10 mouse cellular contexts compared by ENCODE assay signal in the genomic region with DNA sequence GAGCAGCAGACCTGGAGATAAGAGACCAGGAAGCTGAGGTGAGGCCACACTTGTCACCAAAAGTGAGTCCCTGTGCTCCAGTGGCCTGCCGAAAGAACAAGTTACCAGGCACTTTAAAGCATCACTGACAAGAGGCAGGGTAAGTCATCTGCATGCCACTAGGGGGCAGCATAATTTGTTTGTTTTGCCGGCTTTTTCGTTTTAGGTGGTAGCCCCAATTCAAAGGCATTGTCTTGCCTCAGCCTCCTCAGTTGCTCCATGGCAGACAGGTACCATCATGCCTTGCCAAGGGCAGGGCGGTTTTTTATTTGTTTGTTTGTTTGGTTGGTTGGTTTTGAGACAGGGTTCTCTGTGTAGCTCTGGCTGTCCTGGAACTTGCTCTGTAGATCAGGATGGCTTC. TPM values are rescaled to one million over a fixed set of nuclear protein-coding genes. Genes with fewer than 3 reads are reported as not detected.
A peak's percentile ranks its signal among the peaks of the same experiment; 100 is the strongest.
DNase-seq lines count a peak whose midpoint lies in the region; ATAC-seq lines count a peak whose summit lies in the region.
"Had no signal": no experiment of that assay in that cellular context is flagged by ENCODE, and none has a peak within 500 bp of the region (broad histone marks: within the 10 kb centered on the region; RNA-seq: fewer than 3 reads in every experiment).

No protein-coding gene starts in this region.

- no peaks in the 10 kb centered on the region for H3K27me3 ChIP-seq in heart, embryonic 11.5 days (ENCODE audit: control insufficient read depth, insufficient read depth, low read length)

- peak; percentile 37 to 68 for DNase-seq in heart, adult 18-20 months
- DNase-seq in 3134 (ENCODE audit: extremely low read depth, insufficient read length, low spot score) (peak; percentile 34), MEL-GATA-1-ER (ENCODE audit: extremely low read depth, low read depth) (peak; percentile 66)
- DNase-seq in cerebellum, adult 9-10 months: peak; percentile 48
- peak; percentile 80 for DNase-seq in induced T-regulatory cell, adult 2 months (ENCODE audit: low read depth)

- no peak overlapping the region for H3K4me2 ChIP-seq in heart, embryonic 11.5 days

- WGBS in heart, embryonic 11.5 days (ENCODE audit: insufficient replicate concordance): 66% methylated on average over 4 of the region's 4 CpGs

- peaks cover 17% of the 10 kb centered on the region for H3K4me1 ChIP-seq in heart, embryonic 11.5 days (ENCODE audit: control insufficient read depth, insufficient read depth, low read length)

- no peak overlapping the region for H3K9ac ChIP-seq in heart, embryonic 11.5 days (ENCODE audit: low read depth, low read length)

- H3K9me3 ChIP-seq in heart, embryonic 11.5 days (replicated peaks; ENCODE audit: control insufficient read depth, low read length): no peaks in the 10 kb centered on the region

- ATAC-seq in heart, embryonic 11.5 days (replicated peaks; ENCODE audit: insufficient number of reproducible peaks, low FRiP score, low TSS enrichment): no peak
- peak; percentile 70 for ATAC-seq in megakaryocyte, adult 5-6 weeks (ENCODE audit: poor library complexity, severe bottlenecking)
- ATAC-seq in inflammation-experienced regulatory T-cells, adult 6 months: no peak

- H3K36me3 ChIP-seq in heart, embryonic 11.5 days (ENCODE audit: control insufficient read depth, insufficient read depth, low read length): no peaks in the 10 kb centered on the region

- H3K4me3 ChIP-seq in heart, embryonic 11.5 days (ENCODE audit: low read depth, low read length): no peak overlapping the region

- no peak overlapping the region for H3K27ac ChIP-seq in heart, embryonic 11.5 days (ENCODE audit: low read depth, low read length)

RNA-seq across cellular contexts. Expression of a gene that starts 26.2 kb away (rescaled TPM):
- not detected for total RNA-seq in heart, adult 18-20 months (2021)
- not detected in 2 replicates for polyA plus RNA-seq in heart, embryonic 11.5 days (2014; fragmentation: Nextera tagmentation; extraction: Ambion mirVana)
- not detected in 2 replicates for total RNA-seq in megakaryocyte, adult 5-6 weeks (2015)
- not detected in 2 replicates for total RNA-seq in megakaryocyte, adult 5-6 weeks (2017)
- polyA plus RNA-seq in inflammation-experienced regulatory T-cells, adult 6 months (2017; shearing (Covaris generic)): not detected
- total RNA-seq: left cerebral cortex, postnatal 14 days had no signal
- polyA plus RNA-seq: embryonic facial prominence, embryonic 14.5 days had no signal

RNA-seq across cellular contexts. Expression of a gene that starts 34.2 kb away (rescaled TPM):
- 10 to 100 TPM; 28.3 to 29.0 TPM for total RNA-seq in heart, adult 18-20 months (2021)
- 21.2 and 23.7 TPM in 2 replicates for polyA plus RNA-seq in heart, embryonic 11.5 days (2014; fragmentation: Nextera tagmentation; extraction: Ambion mirVana)
- 31.3 and 35.9 TPM in 2 replicates for total RNA-seq in megakaryocyte, adult 5-6 weeks (2015)
- total RNA-seq in megakaryocyte, adult 5-6 weeks (2017): 33.8 and 39.8 TPM in 2 replicates
- polyA plus RNA-seq in inflammation-experienced regulatory T-cells, adult 6 months (2017; shearing (Covaris generic)): 10 to 100 TPM; 12.2 to 17.5 (median 16.6) TPM

RNA-seq across cellular contexts. Expression of a gene that starts 42.0 kb away (rescaled TPM):
- total RNA-seq in heart, adult 18-20 months (2021): 1 to 10 TPM; 3.0 to 3.5 TPM
- polyA plus RNA-seq in heart, embryonic 11.5 days (2014; fragmentation: Nextera tagmentation; extraction: Ambion mirVana): 8.7 and 10.5 TPM in 2 replicates
- total RNA-seq in megakaryocyte, adult 5-6 weeks (2015): 0.80 and 1.1 TPM in 2 replicates
- 0.85 and 2.1 TPM in 2 replicates for total RNA-seq in megakaryocyte, adult 5-6 weeks (2017)
- 1 to 10 TPM; 1.8 to 3.9 (median 3.3) TPM for polyA plus RNA-seq in inflammation-experienced regulatory T-cells, adult 6 months (2017; shearing (Covaris generic))
